Mouse (Mus musculus): ENCODE measurements around the gene Ccdc130. TPM values are rescaled to one million over a fixed set of nuclear protein-coding genes. Genes with fewer than 3 reads are reported as not detected.
"Not testable (repeated sequence)": the region's sequence is repeated elsewhere in the genome, so short reads cannot be mapped to it uniquely, and the experiment has no call there.

The Ccdc130 gene
- 14.3 and 16.8 TPM in 2 replicates for polyA plus RNA-seq (2015; fragmentation: Nextera tagmentation; extraction: Ambion mirVana)

DNA sequence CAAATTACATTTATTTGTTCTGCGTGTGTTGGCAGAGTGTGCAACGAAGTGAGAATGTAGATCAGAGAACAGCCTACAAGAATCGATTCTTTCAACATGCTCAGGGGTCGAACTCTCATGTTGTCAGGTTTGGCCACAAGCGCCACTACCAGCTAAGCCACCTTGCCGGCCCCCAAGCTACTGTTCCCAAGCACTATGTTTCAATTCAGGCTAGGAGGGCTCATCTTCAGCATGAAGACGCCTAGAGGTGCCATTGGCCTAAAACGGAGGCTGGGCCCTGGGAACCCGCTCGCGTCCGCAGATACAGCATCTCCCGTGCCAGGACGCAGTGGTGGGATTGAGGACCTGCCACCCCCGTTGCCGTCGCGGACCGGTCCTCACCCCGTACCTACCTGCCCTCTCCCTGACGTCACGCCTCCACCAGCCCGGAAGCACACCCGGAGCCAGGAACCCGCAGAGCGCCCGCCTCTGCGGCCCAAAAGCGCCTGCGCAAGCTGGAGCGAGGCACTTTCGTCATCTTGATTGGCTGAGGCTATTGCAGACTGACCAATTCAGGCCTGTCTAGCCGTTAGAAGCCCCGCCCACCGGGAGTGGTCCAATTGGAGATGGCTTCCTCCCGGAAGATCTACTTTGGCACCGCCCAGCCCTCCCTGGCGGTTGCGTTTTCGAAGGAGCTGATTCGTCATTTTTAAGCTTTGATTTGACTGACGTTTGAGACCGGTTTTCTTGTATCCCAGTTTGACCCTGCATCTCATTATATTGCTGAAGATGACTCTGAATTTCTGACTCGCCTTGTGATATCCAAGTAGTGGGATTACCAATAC is at the start of gene Ccdc130:
TSS of gene Ccdc130 (minus strand) at position 431 of the 824 bp plus-strand sequence.
- Histone ChIP-seq H3K9ac (peak within 1 kb of the TSS; percentile 59), H3K36me3 (0 out of 2 replicates have a peak, but pooled peaks cover 3% of the 10 kb centered on the region), H3K27ac (peak within 1 kb of the TSS; percentile 37; the same call in 1 of the 2 replicates), H3K4me1 (replicated peaks) (peaks cover 6% of the 10 kb centered on the region), H3K9me3 (no peaks in the 10 kb centered on the region), H3K4me2 (replicated peaks) (peak within 1 kb of the TSS; percentile 76), H3K4me3 (replicated peaks) (peak within 1 kb of the TSS; percentile 70), H3K27me3 (replicated peaks) (no peaks in the 10 kb centered on the region)
- peak; percentile 100 for ATAC-seq
- under 1% methylated on average over 44 of the region's 44 CpGs for WGBS

DNA sequence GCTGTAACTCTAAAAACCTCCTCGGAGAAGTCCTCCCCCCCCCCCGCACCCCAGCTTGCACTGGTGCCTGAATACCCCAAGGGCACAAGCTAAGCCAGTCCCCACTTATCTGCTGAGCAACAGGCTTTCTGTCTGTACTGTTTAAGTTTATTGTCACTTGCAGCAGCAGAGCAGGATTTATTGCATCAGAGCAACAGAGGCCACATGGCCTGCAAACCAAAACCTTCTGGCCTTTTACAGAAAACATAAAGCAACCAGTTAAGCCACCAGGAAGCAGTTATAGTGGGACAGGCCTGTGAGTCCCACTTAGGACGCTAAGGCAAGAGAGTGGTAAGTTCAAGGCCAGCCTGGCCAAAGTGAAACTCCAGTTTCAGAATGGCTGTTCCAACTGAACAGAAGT is 38.2 kb upstream of the Ccdc130 start:
- no peak overlapping the region for H3K4me3 ChIP-seq (replicated peaks)
- H3K9ac ChIP-seq, result no peak overlapping the region
- no peaks in the 10 kb centered on the region for H3K27me3 ChIP-seq (replicated peaks)
- no peaks in the 10 kb centered on the region for H3K36me3 ChIP-seq
- no peak overlapping the region for H3K4me2 ChIP-seq (replicated peaks)
- WGBS, result 12% methylated on average over 3 of the region's 3 CpGs
- H3K9me3 ChIP-seq, result no peaks in the 10 kb centered on the region
- H3K4me1 ChIP-seq (replicated peaks), result no peaks in the 10 kb centered on the region
- no peak overlapping the region for H3K27ac ChIP-seq
- ATAC-seq, result no peak

- H3K4me1 ChIP-seq (replicated peaks), result 0 out of 2 replicates have a peak, but pooled peaks cover 1% of the 10 kb centered on the region
- H3K36me3 ChIP-seq, result no peaks in the 10 kb centered on the region
- no peaks in the 10 kb centered on the region for H3K27me3 ChIP-seq (replicated peaks)
- H3K27ac ChIP-seq, result no peak overlapping the region
- H3K4me2 ChIP-seq (replicated peaks), result no peak overlapping the region
- H3K9ac ChIP-seq, result no peak overlapping the region
- ATAC-seq, result no peak
- WGBS, result 62% methylated on average over 2 of the region's 2 CpGs
- H3K9me3 ChIP-seq, result no peaks in the 10 kb centered on the region
- H3K4me3 ChIP-seq (replicated peaks), result no peak overlapping the region
Measured at GRCm38 (mm10) chr8:84303951-84304350, 33.8 kb upstream of the Ccdc130 start.

- Histone ChIP-seq H3K36me3 (no peaks in the 10 kb centered on the region), H3K4me2 (replicated peaks) (no peak overlapping the region), H3K9me3 (no peaks in the 10 kb centered on the region), H3K4me1 (replicated peaks) (0 out of 2 replicates have a peak, but pooled peaks cover 2% of the 10 kb centered on the region), H3K27me3 (replicated peaks) (no peaks in the 10 kb centered on the region), H3K9ac (no peak overlapping the region), H3K4me3 (replicated peaks) (no peak overlapping the region), H3K27ac (no peak overlapping the region)
- ATAC-seq, result no peak
- WGBS, result 69% methylated on average over 5 of the region's 5 CpGs
Measured at GRCm38 (mm10) chr8:84297029-84297785, 27.0 kb upstream of the Ccdc130 start.

- no peaks in the 10 kb centered on the region for H3K27me3 ChIP-seq (replicated peaks)
- no peak for ATAC-seq
- no peak overlapping the region for H3K9ac ChIP-seq
- no peak overlapping the region for H3K4me2 ChIP-seq (replicated peaks)
- no peaks in the 10 kb centered on the region for H3K4me1 ChIP-seq (replicated peaks)
- no peak overlapping the region for H3K27ac ChIP-seq
- no peaks in the 10 kb centered on the region for H3K36me3 ChIP-seq
- no peak overlapping the region for H3K4me3 ChIP-seq (replicated peaks)
- WGBS, result 26% methylated on average over 8 of the region's 8 CpGs
- no peaks in the 10 kb centered on the region for H3K9me3 ChIP-seq
Measured at GRCm38 (mm10) chr8:84291688-84292087, 21.5 kb upstream of the Ccdc130 start.

DNA sequence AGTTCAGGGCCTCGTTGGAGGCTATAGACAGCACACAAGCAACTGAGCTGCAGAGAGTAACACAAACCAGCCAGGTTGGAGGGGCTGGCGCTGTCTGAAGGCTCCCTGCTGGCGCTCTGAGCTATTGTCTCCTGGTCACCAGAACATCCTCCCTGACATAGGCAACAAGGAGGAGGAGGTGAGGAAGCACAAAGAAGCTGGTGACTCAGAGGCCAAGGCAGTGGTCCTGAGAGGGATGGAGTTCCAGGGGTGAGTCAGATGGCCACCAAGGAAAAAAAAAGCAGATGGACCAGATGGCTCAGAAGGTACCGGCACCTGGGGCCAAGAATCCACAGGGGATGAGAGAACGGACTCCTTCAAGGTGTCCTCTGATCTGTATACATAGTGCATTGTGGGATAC is 20.9 kb upstream of the Ccdc130 start:
- Histone ChIP-seq H3K27ac (no peak overlapping the region), H3K4me1 (replicated peaks) (no peaks in the 10 kb centered on the region), H3K9me3 (no peaks in the 10 kb centered on the region), H3K9ac (no peak overlapping the region), H3K27me3 (replicated peaks) (no peaks in the 10 kb centered on the region), H3K36me3 (no peaks in the 10 kb centered on the region), H3K4me3 (replicated peaks) (no peak overlapping the region), H3K4me2 (replicated peaks) (no peak overlapping the region)
- no peak for ATAC-seq
- WGBS, result 72% methylated on average over 5 of the region's 5 CpGs

GRCm38 (mm10) chr8:84288892-84289291 is 18.7 kb upstream of the Ccdc130 start:
- H3K36me3 ChIP-seq, result no peaks in the 10 kb centered on the region
- no peaks in the 10 kb centered on the region for H3K9me3 ChIP-seq
- no peak overlapping the region for H3K27ac ChIP-seq
- no peak overlapping the region for H3K4me3 ChIP-seq (replicated peaks)
- H3K27me3 ChIP-seq (replicated peaks), result no peaks in the 10 kb centered on the region
- H3K4me1 ChIP-seq (replicated peaks), result 0 out of 2 replicates have a peak, but pooled peaks cover 3% of the 10 kb centered on the region
- 61% methylated on average over 2 of the region's 2 CpGs for WGBS
- H3K4me2 ChIP-seq (replicated peaks), result no peak overlapping the region
- H3K9ac ChIP-seq, result no peak overlapping the region
- no peak for ATAC-seq

DNA sequence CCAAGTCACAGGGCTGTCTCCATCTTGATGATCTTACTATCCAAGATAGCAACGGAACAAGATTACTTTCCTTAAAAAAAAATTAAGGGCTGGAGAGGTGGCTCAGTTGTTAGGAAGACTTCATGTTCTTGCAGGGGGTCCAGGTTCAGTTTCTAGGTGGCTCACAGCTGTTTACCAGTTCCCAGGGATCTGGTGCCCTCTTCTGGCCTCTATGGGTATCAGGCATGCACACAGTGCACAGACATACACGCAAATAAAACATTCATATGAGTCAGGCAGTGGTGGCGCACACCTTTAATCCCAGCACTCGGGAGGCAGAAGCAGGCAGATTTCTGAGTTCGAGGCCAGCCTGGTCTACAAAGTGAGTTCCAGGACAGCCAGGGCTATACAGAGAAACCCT is 15.5 kb upstream of the Ccdc130 start:
- 62% methylated on average over 5 of the region's 5 CpGs for WGBS
- not testable (repeated sequence) for H3K4me1 ChIP-seq (replicated peaks); H3K36me3 ChIP-seq; ATAC-seq; H3K27ac ChIP-seq; H3K9me3 ChIP-seq; H3K9ac ChIP-seq; H3K27me3 ChIP-seq (replicated peaks); H3K4me3 ChIP-seq (replicated peaks); H3K4me2 ChIP-seq (replicated peaks)

GRCm38 (mm10) chr8:84284608-84285063 is 14.5 kb upstream of the Ccdc130 start:
- peak; percentile 28; the same call in 1 of the 2 replicates for ATAC-seq
- WGBS, result 16% methylated on average over 9 of the region's 9 CpGs
- 0 out of 2 replicates have a peak, but pooled peaks cover 3% of the 10 kb centered on the region for H3K4me1 ChIP-seq (replicated peaks)
- peak overlapping the region; percentile 62; the same call in 1 of the 2 replicates for H3K27ac ChIP-seq
- H3K9me3 ChIP-seq, result no peaks in the 10 kb centered on the region
- H3K4me3 ChIP-seq (replicated peaks), result 0 out of 2 replicates have a peak overlapping the region, but pooled peaks have one; percentile 11
- H3K36me3 ChIP-seq, result no peaks in the 10 kb centered on the region
- H3K4me2 ChIP-seq (replicated peaks), result peak overlapping the region; percentile 51
- H3K9ac ChIP-seq, result no peak overlapping the region
- no peaks in the 10 kb centered on the region for H3K27me3 ChIP-seq (replicated peaks)

- Histone ChIP-seq H3K27me3 (replicated peaks) (no peaks in the 10 kb centered on the region), H3K9ac (no peak overlapping the region), H3K4me1 (replicated peaks) (0 out of 2 replicates have a peak, but pooled peaks cover 3% of the 10 kb centered on the region), H3K4me2 (replicated peaks) (no peak overlapping the region), H3K27ac (no peak overlapping the region), H3K36me3 (no peaks in the 10 kb centered on the region), H3K4me3 (replicated peaks) (no peak overlapping the region), H3K9me3 (no peaks in the 10 kb centered on the region)
- WGBS, result 72% methylated on average over 10 of the region's 10 CpGs
- ATAC-seq, result no peak
Measured at GRCm38 (mm10) chr8:84280777-84281176, 10.6 kb upstream of the Ccdc130 start.

- Histone ChIP-seq H3K36me3 (no peaks in the 10 kb centered on the region), H3K9ac (no peak overlapping the region), H3K27me3 (replicated peaks) (no peaks in the 10 kb centered on the region), H3K27ac (no peak overlapping the region), H3K4me3 (replicated peaks) (no peak overlapping the region), H3K9me3 (no peaks in the 10 kb centered on the region), H3K4me2 (replicated peaks) (no peak overlapping the region), H3K4me1 (replicated peaks) (no peaks in the 10 kb centered on the region)
- ATAC-seq, result no peak
- WGBS, result 59% methylated on average over 1 of the region's 1 CpGs
Measured at GRCm38 (mm10) chr8:84276447-84276846, 6.3 kb upstream of the Ccdc130 start.

DNA sequence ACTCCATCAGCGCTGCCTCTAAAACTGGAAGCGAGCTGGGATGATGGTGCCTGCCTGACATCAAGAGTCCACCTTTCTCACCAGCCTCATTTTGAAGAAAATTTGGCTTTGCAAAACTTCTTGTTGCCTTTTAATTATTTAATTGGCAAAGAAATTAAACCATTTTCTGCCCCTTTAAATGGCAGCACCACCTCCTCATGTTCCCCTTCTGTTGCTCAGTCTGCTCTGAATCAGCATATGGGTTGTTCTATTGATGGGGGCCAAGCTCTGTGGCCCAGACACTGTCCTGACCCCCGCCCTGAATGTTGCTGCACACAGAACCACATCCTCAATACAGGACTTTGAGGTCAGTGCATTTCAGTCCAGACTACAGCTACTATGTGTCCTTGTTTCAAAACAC is 3.8 kb upstream of the Ccdc130 start:
- Histone ChIP-seq H3K4me3 (replicated peaks) (no peak overlapping the region), H3K27ac (no peak overlapping the region), H3K27me3 (replicated peaks) (no peaks in the 10 kb centered on the region), H3K9me3 (no peaks in the 10 kb centered on the region), H3K36me3 (no peaks in the 10 kb centered on the region), H3K4me1 (replicated peaks) (peaks cover 6% of the 10 kb centered on the region), H3K4me2 (replicated peaks) (no peak overlapping the region), H3K9ac (no peak overlapping the region)
- ATAC-seq, result no peak
- 73% methylated on average over 3 of the region's 3 CpGs for WGBS
